Mouse (Mus musculus) adrenal gland, postnatal 36 days (tissue): ENCODE measurements around the gene Mtch1. TPM values are rescaled to one million over a fixed set of nuclear protein-coding genes. Genes with fewer than 3 reads are reported as not detected.

ENCODE experiments used
- total RNA-seq, 2 experiments: library from RNA; stranded (reverse); gene quantifications; 2 replicates each; pipeline ENCODE4 v1.2.3; 2021

Gene Mtch1
- total RNA-seq, 2 experiments from 2014 or later = 249 to 251 TPM

Other genes starting within 250 kb of the Mtch1 start
- gene Rab44, start 233.8 kb downstream of the Mtch1 start, total RNA-seq = under 1 TPM; 0.20 to 0.50 TPM
- under 1 TPM; 0.17 to 0.76 TPM for gene Cpne5, start 109.8 kb downstream of the Mtch1 start, total RNA-seq
- gene Ppil1, start 83.7 kb downstream of the Mtch1 start, total RNA-seq = 10 to 100 TPM; 20.4 to 25.3 TPM
- 100 to 1,000 TPM; 112 to 130 TPM for gene BC004004, start 79.1 kb downstream of the Mtch1 start, total RNA-seq
- 10 to 100 TPM; 29.3 to 50.8 TPM for gene Pi16, start 30.3 kb downstream of the Mtch1 start, total RNA-seq
- 1 to 10 TPM; 2.6 to 3.6 TPM for gene Fgd2, start 13.0 kb upstream of the Mtch1 start, total RNA-seq
- 100 to 1,000 TPM; 162 to 206 TPM for gene Pim1, start 142.8 kb upstream of the Mtch1 start, total RNA-seq
- not detected for gene Gm17657, start 201.7 kb upstream of the Mtch1 start, total RNA-seq
- 10 to 100 TPM; 24.6 to 28.3 TPM for gene Tbc1d22b, start 201.9 kb upstream of the Mtch1 start, total RNA-seq
- gene Tmem217, start 204.5 kb upstream of the Mtch1 start, total RNA-seq = not detected